Mouse (Mus musculus) spleen, adult 18-20 months (tissue): ENCODE measurements around the gene Vmn1r152.
"Not testable (repeated sequence)": the region's sequence is repeated elsewhere in the genome, so short reads cannot be mapped to it uniquely, and the experiment has no call there.

Experiments used
- DNase-seq, 2 experiments: peaks; one replicate each; pipeline ENCODE4 v3.0.0; 2022; ENCODE audit warnings: mixed read lengths in 2 of 2

The Vmn1r152 gene

GRCm38 (mm10) chr7:22522667-22523066, at the start of gene Vmn1r152:
Gene Vmn1r152, plus strand, starts transcription at chr7:22522967.
- not testable (repeated sequence) for DNase-seq

GRCm38 (mm10) chr7:22499578-22499977, 23.2 kb upstream of the Vmn1r152 start, which contains the start of gene Vmn1r151:
Gene Vmn1r151, minus strand, starts transcription at chr7:22499678.
- not testable (repeated sequence) for DNase-seq

GRCm38 (mm10) chr7:22534787-22535186, 12.0 kb downstream of the Vmn1r152 start, which contains the start of gene Gm8677:
Gene Gm8677, minus strand, starts transcription at chr7:22534887.
- not testable (repeated sequence) for DNase-seq

- not testable (repeated sequence) for DNase-seq
Observed at GRCm38 (mm10) chr7:22565243-22565642, 42.5 kb downstream of the Vmn1r152 start, which contains the start of gene Gm4201. Gene Gm4201, minus strand, starts transcription at chr7:22565343.
